Mouse (Mus musculus): ENCODE measurements around the gene Cfap74.

Cfap74 gene

DNA sequence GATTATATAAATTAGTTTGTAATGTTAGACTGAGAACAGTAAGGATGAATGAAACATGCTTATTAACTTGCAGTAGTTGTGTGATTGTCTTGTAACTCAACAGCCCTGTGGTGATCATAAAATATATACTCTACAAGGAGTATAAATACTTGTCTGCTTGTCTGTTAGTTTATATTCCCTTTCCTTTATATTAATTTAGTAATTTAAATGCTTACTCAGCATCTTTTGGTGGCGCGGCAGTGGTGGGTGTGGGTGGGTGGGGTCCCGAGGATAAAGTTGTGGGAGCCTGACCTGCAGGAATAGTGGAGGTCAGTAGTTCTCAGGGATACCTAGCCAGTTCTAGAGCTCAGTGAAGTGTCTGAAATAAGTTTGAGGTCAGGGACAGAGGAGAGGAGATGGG is 89.0 kb downstream of the Cfap74 start:
- no peak for DNase-seq (ENCODE audit: low spot score)

GRCm38 (mm10) chr4:155501126-155501525 is 92.1 kb downstream of the Cfap74 start:
- DNase-seq (ENCODE audit: low spot score): no peak

DNA sequence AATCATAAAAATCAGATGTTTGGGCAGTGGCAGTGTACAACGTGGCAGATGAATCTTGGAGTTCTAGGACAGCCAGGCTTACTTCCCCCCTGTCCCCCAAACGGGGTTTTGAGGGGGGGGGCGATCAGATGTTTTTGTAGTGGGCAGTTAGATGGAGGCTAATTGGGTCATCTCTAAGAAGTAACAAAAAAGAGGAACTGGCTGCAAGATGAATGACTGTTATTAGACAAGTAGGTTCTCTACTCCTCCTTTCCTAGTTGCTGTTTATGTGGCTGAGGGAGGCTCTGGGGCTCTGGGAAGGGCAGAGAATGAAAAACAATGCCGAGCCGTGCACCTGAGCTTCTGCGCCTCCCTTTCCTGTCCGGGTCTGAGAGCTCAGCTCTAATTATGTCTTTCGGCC is 96.1 kb downstream of the Cfap74 start:
- DNase-seq (ENCODE audit: low spot score): no peak

GRCm38 (mm10) chr4:155505671-155506295 is 96.8 kb downstream of the Cfap74 start:
- DNase-seq (ENCODE audit: low spot score): no peak

GRCm38 (mm10) chr4:155508614-155509013 is 99.6 kb downstream of the Cfap74 start:
- no peak for DNase-seq (ENCODE audit: low spot score)

GRCm38 (mm10) chr4:155510981-155511380 is 102.0 kb downstream of the Cfap74 start:
- no peak for DNase-seq (ENCODE audit: low spot score)

- no peak for DNase-seq (ENCODE audit: low spot score)
Measured at GRCm38 (mm10) chr4:155514810-155515209, 105.8 kb downstream of the Cfap74 start.
